Mouse (Mus musculus): ENCODE measurements around the gene Tmem95. TPM values are rescaled to one million over a fixed set of nuclear protein-coding genes. Genes with fewer than 3 reads are reported as not detected.

Tmem95 gene
- total RNA-seq, 2 experiments from 2014 or later, result not detected

- no peak for DNase-seq
These were observed 33.2 kb upstream of the Tmem95 start for GRCm38 (mm10) chr11:69910781-69911560.

- no peak for DNase-seq
These were observed 32.4 kb upstream of the Tmem95 start for GRCm38 (mm10) chr11:69910177-69910576.

GRCm38 (mm10) chr11:69909174-69909573 lies 31.4 kb upstream of the Tmem95 start:
- DNase-seq, result no peak

- DNase-seq, result no peak
These were observed 30.8 kb upstream of the Tmem95 start for GRCm38 (mm10) chr11:69908645-69909044.

GRCm38 (mm10) chr11:69904311-69904710 lies 26.5 kb upstream of the Tmem95 start:
- no peak for DNase-seq

GRCm38 (mm10) chr11:69902972-69903371 lies 25.2 kb upstream of the Tmem95 start:
- no peak for DNase-seq

GRCm38 (mm10) chr11:69901993-69902392 lies 24.2 kb upstream of the Tmem95 start:
- DNase-seq, result no peak

GRCm38 (mm10) chr11:69901406-69901846 lies 23.6 kb upstream of the Tmem95 start:
- DNase-seq, result peak; percentile 95

GRCm38 (mm10) chr11:69900471-69901405 lies 22.9 kb upstream of the Tmem95 start, which contains the start of the genes 2810408A11Rik and Neurl4:
TSS of gene 2810408A11Rik (minus strand) at chr11:69900987.
TSS of gene Neurl4 (plus strand) at chr11:69901072.
- peak; percentile 91 for DNase-seq

- DNase-seq, result no peak
These were observed 22.1 kb upstream of the Tmem95 start for GRCm38 (mm10) chr11:69899870-69900269.

- no peak for DNase-seq
These were observed 17.5 kb upstream of the Tmem95 start, which contains the start of gene Acap1 for GRCm38 (mm10) chr11:69895291-69895690. TSS of gene Acap1 (minus strand) at chr11:69895539.

- no peak for DNase-seq
These were observed 16.9 kb upstream of the Tmem95 start for GRCm38 (mm10) chr11:69894671-69895070.

- DNase-seq, result no peak
These were observed 13.7 kb upstream of the Tmem95 start for GRCm38 (mm10) chr11:69891482-69891881.

- DNase-seq, result no peak
These were observed 9.3 kb upstream of the Tmem95 start for GRCm38 (mm10) chr11:69886907-69887635.

GRCm38 (mm10) chr11:69884663-69885062 lies 6.8 kb upstream of the Tmem95 start:
- DNase-seq, result no peak

- no peak for DNase-seq
These were observed 6.4 kb upstream of the Tmem95 start for GRCm38 (mm10) chr11:69884240-69884639.

GRCm38 (mm10) chr11:69883527-69884151 lies 5.8 kb upstream of the Tmem95 start:
- no peak for DNase-seq

- peak; percentile 49 for DNase-seq
These were observed 5.2 kb upstream of the Tmem95 start for GRCm38 (mm10) chr11:69883066-69883465.

- no peak for DNase-seq
These were observed 4.2 kb upstream of the Tmem95 start for GRCm38 (mm10) chr11:69881787-69882670.

- peak; percentile 94 for DNase-seq
These were observed 3.2 kb upstream of the Tmem95 start, which contains the start of gene Kctd11 for GRCm38 (mm10) chr11:69880853-69881603. TSS of gene Kctd11 (minus strand) at chr11:69881406.
